Comparison of ENCODE assay signal across 8 mouse cellular contexts in the genomic region with DNA sequence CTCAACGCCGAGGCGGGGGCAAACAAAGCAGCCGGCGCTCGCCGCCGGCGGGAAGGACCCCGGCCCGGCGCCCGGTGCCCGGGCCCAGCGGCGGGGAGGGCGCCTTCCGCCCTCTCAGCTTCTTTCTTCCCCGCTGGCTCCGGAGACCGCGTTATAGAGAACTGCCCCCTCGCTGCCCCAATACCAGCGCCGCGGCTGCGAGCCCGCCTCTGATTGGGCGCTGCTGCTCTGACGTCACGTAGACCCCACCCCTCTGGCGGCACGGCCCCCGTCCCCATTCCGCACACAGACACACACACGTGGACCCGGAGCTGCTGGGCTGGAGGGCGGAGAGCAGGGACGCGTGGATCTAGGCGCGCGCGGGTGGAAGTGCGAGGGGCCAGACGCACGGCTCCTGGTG. TPM values are rescaled to one million over a fixed set of nuclear protein-coding genes. Genes with fewer than 3 reads are reported as not detected.
DNase-seq lines count a peak whose midpoint lies in the region; ATAC-seq and TF ChIP-seq lines count a peak whose summit lies in the region.

Gene Epop (minus strand): TSS at position 127 of the 400 bp plus-strand sequence.

- H3K36me3 ChIP-seq in G1E (replicated peaks), result peaks cover 11% of the 10 kb centered on the region
- H3K36me3 ChIP-seq in hindbrain, embryonic 11.5 days (ENCODE audit: control insufficient read depth, insufficient read depth, low read length), result no peaks in the 10 kb centered on the region

- peak within 1 kb of the TSS; percentile 70 for H3K4me3 ChIP-seq in G1E (ENCODE audit: low read depth, low read length)
- H3K4me3 ChIP-seq in hindbrain, embryonic 11.5 days (ENCODE audit: low read depth, low read length), result peak within 1 kb of the TSS; percentile 74

- peak within 1 kb of the TSS; percentile 79 for H3K9ac ChIP-seq in hindbrain, embryonic 11.5 days (ENCODE audit: low read depth, low read length)

- peak; percentile 81 for ATAC-seq in G1E (ENCODE audit: extremely low read depth, insufficient number of reproducible peaks, low FRiP score, poor library complexity, severe bottlenecking)
- ATAC-seq in hindbrain, embryonic 11.5 days (ENCODE audit: low FRiP score), result peak; percentile 91

- peak within 1 kb of the TSS; percentile 65; the same call in 1 of the 2 replicates for H3K27ac ChIP-seq in hindbrain, embryonic 11.5 days (ENCODE audit: low read depth, low read length)

- DNase-seq in G1E (ENCODE audit: low spot score), result peak; percentile 87
- DNase-seq in cerebellum, adult 9-10 months, result peak; percentile 65
- peak; percentile 86 to 91 for DNase-seq in frontal cortex, postnatal 10 days (ENCODE audit: low spot score in 2 of 2)
- peak; percentile 91 for DNase-seq in hindbrain, embryonic 11.5 days (ENCODE audit: low spot score)
- DNase-seq in layer of hippocampus, postnatal 25 days (ENCODE audit: extremely low spot score in 1 of 2, low spot score in 1 of 2), result peak; percentile 82 to 86
- peak; percentile 92 for DNase-seq in lung, postnatal 10 days
- DNase-seq in ovary, postnatal 36 days (ENCODE audit: low spot score), result peak; percentile 88
- peak; percentile 82 to 85 for DNase-seq in thymus, postnatal 10 days (ENCODE audit: low spot score in 2 of 2)

- peaks cover 43% of the 10 kb centered on the region for H3K27me3 ChIP-seq in G1E (ENCODE audit: insufficient read depth, low read length)
- peaks cover 49% of the 10 kb centered on the region for H3K27me3 ChIP-seq in hindbrain, embryonic 11.5 days (ENCODE audit: control insufficient read depth, insufficient read depth, low read length)

- H3K9me3 ChIP-seq in G1E (replicated peaks), result peaks cover 25% of the 10 kb centered on the region
- H3K9me3 ChIP-seq in hindbrain, embryonic 11.5 days (ENCODE audit: control insufficient read depth, low read length), result no peaks in the 10 kb centered on the region

- TF ChIP-seq CTCF in G1E (IDR thresholded peaks at IDR 0.05; ENCODE audit: low read depth, low read length), result no peak

- peaks cover 39% of the 10 kb centered on the region for H3K4me1 ChIP-seq in G1E (ENCODE audit: insufficient read depth, low read depth, low read length)
- peaks cover 26% of the 10 kb centered on the region for H3K4me1 ChIP-seq in hindbrain, embryonic 11.5 days (replicated peaks; ENCODE audit: control insufficient read depth, insufficient read depth, low read length)

- peak within 1 kb of the TSS; percentile 91 for H3K4me2 ChIP-seq in hindbrain, embryonic 11.5 days (replicated peaks; ENCODE audit: low read depth, low read length)

- under 1% methylated on average over 33 of the region's 47 CpGs for WGBS in hindbrain, embryonic 11.5 days

RNA-seq across cellular contexts. Expression of gene Epop, which starts in this region (rescaled TPM):
- 2.6 and 4.5 TPM in 2 replicates for total RNA-seq in G1E (2014; fragmentation: Nextera tagmentation)
- 2.7 and 3.9 TPM in 2 replicates for total RNA-seq in G1E (2017)
- 60.9 and 77.7 TPM in 2 replicates for polyA plus RNA-seq in G1E (2012)
- polyA plus RNA-seq in hindbrain, embryonic 11.5 days (2014; fragmentation: Nextera tagmentation; extraction: Ambion mirVana), result 5.7 and 9.1 TPM in 2 replicates
- 10 to 100 TPM; 28.8 to 34.3 TPM for total RNA-seq in layer of hippocampus, postnatal 25 days (2021)

Comparison
In these comparisons a context has a peak if more than half of its experiments do, and no peak if none do; other contexts are left out.
1. Peak in every context shown above with its lines: DNase-seq, ATAC-seq, H3K4me3 ChIP-seq and H3K27ac ChIP-seq.
2. RNA of gene Epop (total RNA-seq): 28.8 to 34.3 TPM in layer of hippocampus, postnatal 25 days; 2.6 to 4.5 TPM in G1E; every median in the first group is over 4 times any median in the second.